Mouse (Mus musculus) brain, embryonic 14.5 days (tissue): Measurements from ENCODE around the gene Thada.

Experiments used
- CTCF ChIP-seq: fragments of 200-500 bp; IDR thresholded peaks from 2 replicates; pipeline ENCODE4 v1.5.1; 2012; ENCODE audit warnings: inconsistent platforms, mild to moderate bottlenecking, moderate library complexity, borderline replicate concordance; ENCODE audit not compliant: insufficient read depth, insufficient read length; ENCODE audit errors: extremely low read depth
- POLR2A ChIP-seq: fragments of 200-500 bp; IDR thresholded peaks from 2 replicates; pipeline ENCODE4 v1.6.1; 2012; ENCODE audit warnings: mild to moderate bottlenecking, inconsistent platforms, borderline replicate concordance; ENCODE audit not compliant: poor library complexity, insufficient read depth, insufficient read length, severe bottlenecking; ENCODE audit errors: extremely low read depth

DNA sequence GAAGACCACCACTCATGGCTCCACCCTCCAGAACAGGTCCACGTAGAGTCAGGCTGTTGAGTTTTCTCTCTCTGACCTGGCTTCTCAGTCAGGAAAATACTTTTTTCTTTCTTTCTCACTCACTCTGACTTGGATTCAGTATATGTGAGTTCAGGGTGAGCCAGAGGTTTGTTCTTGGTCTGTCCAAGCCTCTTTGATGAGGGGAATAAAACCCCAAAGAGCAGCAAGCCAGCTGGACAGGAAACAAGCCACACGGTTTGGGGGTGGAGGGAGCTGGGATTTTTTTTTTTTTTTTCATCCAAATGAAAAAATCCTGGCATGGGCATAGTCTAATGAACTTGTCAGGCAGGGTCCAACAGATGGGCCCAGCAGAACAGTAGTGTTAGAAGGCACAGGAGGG lies 210.2 kb downstream of the Thada start:
- TF ChIP-seq POLR2A: no peak
- no peak for TF ChIP-seq CTCF
